Mouse (Mus musculus): ENCODE measurements around the gene Vwf. TPM values are rescaled to one million over a fixed set of nuclear protein-coding genes. Genes with fewer than 3 reads are reported as not detected.

The Vwf gene
- polyA plus RNA-seq, 1 experiment = 1.2 TPM

GRCm38 (mm10) chr6:125553551-125553950 lies 7.0 kb downstream of the Vwf start:
- TF ChIP-seq TCF12 (IDR thresholded peaks at IDR 0.05; ENCODE audit: insufficient read depth, poor library complexity, severe bottlenecking) = no peak
- no peak for TF ChIP-seq MYOG (IDR thresholded peaks at IDR 0.05; ENCODE audit: control insufficient read depth in 1 of 3, insufficient read depth in 1 of 3, insufficient read length in 2 of 3, low read depth in 2 of 3)
- no peak for TF ChIP-seq MAX (IDR thresholded peaks at IDR 0.05; ENCODE audit: low read depth)
- TF ChIP-seq MYOD1 (IDR thresholded peaks at IDR 0.05; ENCODE audit: control insufficient read depth in 1 of 3, insufficient read length in 2 of 3, low read depth in 2 of 3) = no peak
- no peak for TF ChIP-seq POLR2A (IDR thresholded peaks at IDR 0.05; ENCODE audit: insufficient read length, low read depth)
- TF ChIP-seq E2F4 (IDR thresholded peaks at IDR 0.05; ENCODE audit: insufficient read depth) = no peak
- no peak for TF ChIP-seq REST (IDR thresholded peaks at IDR 0.05; ENCODE audit: insufficient read depth, insufficient read length)
- no peak for TF ChIP-seq TCF3 (IDR thresholded peaks at IDR 0.05; ENCODE audit: insufficient read length, low read depth)
- TF ChIP-seq SRF (IDR thresholded peaks at IDR 0.05; ENCODE audit: control insufficient read depth, insufficient read length, low read depth) = no peak
- TF ChIP-seq USF1 (IDR thresholded peaks at IDR 0.05; ENCODE audit: low read depth) = no peak
- no peak for TF ChIP-seq POLR2AphosphoS2 (IDR thresholded peaks at IDR 0.05; ENCODE audit: insufficient read length, low read depth)
- no peak for TF ChIP-seq CEBPB (IDR thresholded peaks at IDR 0.05; ENCODE audit: insufficient read depth, poor library complexity, severe bottlenecking)
- H3K27me3 ChIP-seq (ENCODE audit: control insufficient read depth, insufficient read depth, insufficient read length) = peaks cover 4% of the 10 kb centered on the region
- H3K79me2 ChIP-seq (ENCODE audit: control insufficient read depth, insufficient read depth) = no peaks in the 10 kb centered on the region
- no peak overlapping the region for H3ac ChIP-seq (ENCODE audit: control insufficient read depth, insufficient read length)
- H3K4me2 ChIP-seq (ENCODE audit: low read depth) = no peak overlapping the region
- H3K36me3 ChIP-seq (ENCODE audit: control insufficient read depth, insufficient read depth) = no peaks in the 10 kb centered on the region
- H3K4me3 ChIP-seq = no peak overlapping the region

GRCm38 (mm10) chr6:125558831-125559230 lies 12.3 kb downstream of the Vwf start:
- no peak for TF ChIP-seq SRF (IDR thresholded peaks at IDR 0.05; ENCODE audit: control insufficient read depth, insufficient read length, low read depth)
- no peak for TF ChIP-seq CEBPB (IDR thresholded peaks at IDR 0.05; ENCODE audit: insufficient read depth, poor library complexity, severe bottlenecking)
- TF ChIP-seq USF1 (IDR thresholded peaks at IDR 0.05; ENCODE audit: low read depth) = no peak
- TF ChIP-seq POLR2A (IDR thresholded peaks at IDR 0.05; ENCODE audit: insufficient read length, low read depth) = no peak
- no peak for TF ChIP-seq E2F4 (IDR thresholded peaks at IDR 0.05; ENCODE audit: insufficient read depth)
- no peak for TF ChIP-seq TCF3 (IDR thresholded peaks at IDR 0.05; ENCODE audit: insufficient read length, low read depth)
- no peak for TF ChIP-seq MAX (IDR thresholded peaks at IDR 0.05; ENCODE audit: low read depth)
- TF ChIP-seq REST (IDR thresholded peaks at IDR 0.05; ENCODE audit: insufficient read depth, insufficient read length) = no peak
- TF ChIP-seq POLR2AphosphoS2 (IDR thresholded peaks at IDR 0.05; ENCODE audit: insufficient read length, low read depth) = no peak
- no peak for TF ChIP-seq TCF12 (IDR thresholded peaks at IDR 0.05; ENCODE audit: insufficient read depth, poor library complexity, severe bottlenecking)
- no peak for TF ChIP-seq MYOG (IDR thresholded peaks at IDR 0.05; ENCODE audit: control insufficient read depth in 1 of 3, insufficient read depth in 1 of 3, insufficient read length in 2 of 3, low read depth in 2 of 3)
- TF ChIP-seq MYOD1 (IDR thresholded peaks at IDR 0.05; ENCODE audit: control insufficient read depth in 1 of 3, insufficient read length in 2 of 3, low read depth in 2 of 3) = no peak
- no peaks in the 10 kb centered on the region for H3K36me3 ChIP-seq (ENCODE audit: control insufficient read depth, insufficient read depth)
- no peak overlapping the region for H3K4me3 ChIP-seq
- no peaks in the 10 kb centered on the region for H3K79me2 ChIP-seq (ENCODE audit: control insufficient read depth, insufficient read depth)
- H3K4me2 ChIP-seq (ENCODE audit: low read depth) = no peak overlapping the region
- no peaks in the 10 kb centered on the region for H3K27me3 ChIP-seq (ENCODE audit: control insufficient read depth, insufficient read depth, insufficient read length)
- H3ac ChIP-seq (ENCODE audit: control insufficient read depth, insufficient read length) = no peak overlapping the region

GRCm38 (mm10) chr6:125561031-125561430 lies 14.5 kb downstream of the Vwf start:
- H3K4me3 ChIP-seq = no peak overlapping the region
- TF ChIP-seq POLR2AphosphoS2 (IDR thresholded peaks at IDR 0.05; ENCODE audit: insufficient read length, low read depth) (no peak), POLR2A (IDR thresholded peaks at IDR 0.05; ENCODE audit: insufficient read length, low read depth) (no peak), MAX (IDR thresholded peaks at IDR 0.05; ENCODE audit: low read depth) (no peak), REST (IDR thresholded peaks at IDR 0.05; ENCODE audit: insufficient read depth, insufficient read length) (no peak), CEBPB (IDR thresholded peaks at IDR 0.05; ENCODE audit: insufficient read depth, poor library complexity, severe bottlenecking) (no peak), TCF12 (IDR thresholded peaks at IDR 0.05; ENCODE audit: insufficient read depth, poor library complexity, severe bottlenecking) (no peak), SRF (IDR thresholded peaks at IDR 0.05; ENCODE audit: control insufficient read depth, insufficient read length, low read depth) (no peak), USF1 (IDR thresholded peaks at IDR 0.05; ENCODE audit: low read depth) (no peak), MYOD1 (IDR thresholded peaks at IDR 0.05; ENCODE audit: control insufficient read depth in 1 of 3, insufficient read length in 2 of 3, low read depth in 2 of 3) (no peak), MYOG (IDR thresholded peaks at IDR 0.05; ENCODE audit: control insufficient read depth in 1 of 3, insufficient read depth in 1 of 3, insufficient read length in 2 of 3, low read depth in 2 of 3) (no peak), TCF3 (IDR thresholded peaks at IDR 0.05; ENCODE audit: insufficient read length, low read depth) (no peak), E2F4 (IDR thresholded peaks at IDR 0.05; ENCODE audit: insufficient read depth) (no peak)
- no peaks in the 10 kb centered on the region for H3K36me3 ChIP-seq (ENCODE audit: control insufficient read depth, insufficient read depth)
- no peak overlapping the region for H3ac ChIP-seq (ENCODE audit: control insufficient read depth, insufficient read length)
- H3K79me2 ChIP-seq (ENCODE audit: control insufficient read depth, insufficient read depth) = no peaks in the 10 kb centered on the region
- no peaks in the 10 kb centered on the region for H3K27me3 ChIP-seq (ENCODE audit: control insufficient read depth, insufficient read depth, insufficient read length)
- no peak overlapping the region for H3K4me2 ChIP-seq (ENCODE audit: low read depth)

- Histone ChIP-seq H3K79me2 (ENCODE audit: control insufficient read depth, insufficient read depth) (no peaks in the 10 kb centered on the region), H3K27me3 (ENCODE audit: control insufficient read depth, insufficient read depth, insufficient read length) (no peaks in the 10 kb centered on the region), H3ac (ENCODE audit: control insufficient read depth, insufficient read length) (no peak overlapping the region), H3K4me2 (ENCODE audit: low read depth) (no peak overlapping the region), H3K4me3 (no peak overlapping the region), H3K36me3 (ENCODE audit: control insufficient read depth, insufficient read depth) (no peaks in the 10 kb centered on the region)
- TF ChIP-seq USF1 (IDR thresholded peaks at IDR 0.05; ENCODE audit: low read depth) (no peak), CEBPB (IDR thresholded peaks at IDR 0.05; ENCODE audit: insufficient read depth, poor library complexity, severe bottlenecking) (no peak), TCF12 (IDR thresholded peaks at IDR 0.05; ENCODE audit: insufficient read depth, poor library complexity, severe bottlenecking) (no peak)
Observed at GRCm38 (mm10) chr6:125561521-125561920, 14.9 kb downstream of the Vwf start.

- H3K36me3 ChIP-seq (ENCODE audit: control insufficient read depth, insufficient read depth) = no peaks in the 10 kb centered on the region
- TF ChIP-seq SRF (IDR thresholded peaks at IDR 0.05; ENCODE audit: control insufficient read depth, insufficient read length, low read depth) = no peak
- no peak for TF ChIP-seq POLR2A (IDR thresholded peaks at IDR 0.05; ENCODE audit: insufficient read length, low read depth)
- TF ChIP-seq USF1 (IDR thresholded peaks at IDR 0.05; ENCODE audit: low read depth) = no peak
- no peak for TF ChIP-seq MAX (IDR thresholded peaks at IDR 0.05; ENCODE audit: low read depth)
- no peak for TF ChIP-seq REST (IDR thresholded peaks at IDR 0.05; ENCODE audit: insufficient read depth, insufficient read length)
- no peak for TF ChIP-seq CEBPB (IDR thresholded peaks at IDR 0.05; ENCODE audit: insufficient read depth, poor library complexity, severe bottlenecking)
- TF ChIP-seq TCF12 (IDR thresholded peaks at IDR 0.05; ENCODE audit: insufficient read depth, poor library complexity, severe bottlenecking) = no peak
- TF ChIP-seq MYOD1 (IDR thresholded peaks at IDR 0.05; ENCODE audit: control insufficient read depth in 1 of 3, insufficient read length in 2 of 3, low read depth in 2 of 3) = no peak
- no peak for TF ChIP-seq POLR2AphosphoS2 (IDR thresholded peaks at IDR 0.05; ENCODE audit: insufficient read length, low read depth)
- H3K4me2 ChIP-seq (ENCODE audit: low read depth) = no peak overlapping the region
- no peaks in the 10 kb centered on the region for H3K79me2 ChIP-seq (ENCODE audit: control insufficient read depth, insufficient read depth)
- H3K27me3 ChIP-seq (ENCODE audit: control insufficient read depth, insufficient read depth, insufficient read length) = no peaks in the 10 kb centered on the region
- H3ac ChIP-seq (ENCODE audit: control insufficient read depth, insufficient read length) = no peak overlapping the region
- H3K4me3 ChIP-seq = no peak overlapping the region
Observed at GRCm38 (mm10) chr6:125564812-125565281, 18.3 kb downstream of the Vwf start.

Data from myocyte (in vitro differentiated cells).